Mouse (Mus musculus): ENCODE measurements around the gene Ciao2a.

GRCm38 (mm10) chr9:66155534-66155933 lies 29.1 kb downstream of the Ciao2a start:
- TF ChIP-seq CTCF (IDR thresholded peaks at IDR 0.05; ENCODE audit: low read depth, low read length) (no peak), GATA1 (IDR thresholded peaks at IDR 0.05; ENCODE audit: borderline replicate concordance, low read length) (no peak)

All from G1E (cell line).